Mouse (Mus musculus): ENCODE measurements around the gene Crybg1. TPM values are rescaled to one million over a fixed set of nuclear protein-coding genes. Genes with fewer than 3 reads are reported as not detected.

Crybg1 gene
- polyA plus RNA-seq (2015; fragmentation: Nextera tagmentation; extraction: Ambion mirVana) = 4.7 and 5.7 TPM in 2 replicates

DNA sequence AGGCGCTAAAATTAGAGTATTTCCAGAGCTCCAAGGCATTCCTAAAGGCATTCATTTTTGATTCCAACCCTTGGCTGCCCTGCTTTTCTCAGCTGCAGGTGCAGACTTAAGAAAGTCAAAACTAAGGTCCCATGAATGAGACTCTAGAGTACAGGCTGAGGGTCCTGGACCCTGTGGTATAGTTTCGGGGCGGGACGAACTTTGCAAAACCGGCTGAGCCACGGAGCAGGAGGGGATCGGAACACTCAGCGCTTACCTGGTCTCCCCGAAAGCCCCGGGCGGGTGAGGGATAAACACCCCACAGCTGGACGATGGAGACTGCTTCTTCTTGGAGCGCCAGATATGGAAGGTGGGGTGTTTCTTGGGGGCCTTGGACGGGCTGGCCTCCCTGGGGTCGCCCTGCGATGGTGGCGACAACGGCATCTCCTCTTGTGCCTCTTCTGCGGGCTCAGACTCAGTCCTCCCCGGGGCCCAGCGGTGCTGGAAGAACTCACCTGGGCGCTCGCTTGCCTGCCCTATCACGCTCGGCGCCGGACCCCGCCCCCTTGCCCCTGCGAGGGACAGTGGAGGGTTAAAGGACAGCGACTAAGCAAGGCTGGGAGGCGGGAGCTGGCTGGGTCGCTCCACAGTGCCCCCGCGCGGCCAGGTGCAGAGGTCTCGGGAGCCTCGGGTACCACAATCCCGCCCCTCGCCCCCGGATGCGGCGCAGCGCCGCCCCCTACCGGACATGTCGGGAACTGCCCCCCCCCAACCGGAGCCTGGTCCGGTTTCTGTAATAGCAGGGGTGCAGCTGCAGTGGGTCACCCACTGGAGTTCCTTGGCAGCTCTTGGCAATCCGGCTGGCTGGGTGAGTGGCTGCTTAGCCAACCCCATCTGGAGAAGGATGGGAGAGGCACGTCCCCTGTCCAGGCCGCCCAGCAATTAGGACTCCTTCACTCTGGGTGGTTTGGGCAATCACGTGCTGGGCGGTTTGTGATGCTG, at the start of gene Crybg1:
Crybg1 (minus strand) TSS at position 517 of the 981 bp plus-strand sequence.
- 0 out of 2 replicates have a peak within 1 kb of the TSS, but pooled peaks have one; percentile 10 for H3K9ac ChIP-seq
- peak within 1 kb of the TSS; percentile 86 for H3K4me2 ChIP-seq
- no peak within 1 kb of the TSS for H3K27ac ChIP-seq
- H3K36me3 ChIP-seq = no peaks in the 10 kb centered on the region
- WGBS = 2% methylated on average over 53 of the region's 53 CpGs
- peak; percentile 63 for ATAC-seq (ENCODE audit: insufficient number of reproducible peaks, low FRiP score, low TSS enrichment, low read depth)
- no peaks in the 10 kb centered on the region for H3K9me3 ChIP-seq
- peak within 1 kb of the TSS; percentile 46 for H3K4me3 ChIP-seq
- H3K4me1 ChIP-seq = peaks cover 13% of the 10 kb centered on the region
- peaks cover 7% of the 10 kb centered on the region for H3K27me3 ChIP-seq

GRCm38 (mm10) chr10:44177365-44177764, 28.7 kb upstream of the Crybg1 start:
- H3K27me3 ChIP-seq = no peaks in the 10 kb centered on the region
- no peak overlapping the region for H3K4me3 ChIP-seq
- H3K4me1 ChIP-seq = no peaks in the 10 kb centered on the region
- H3K9ac ChIP-seq = no peak overlapping the region
- no peaks in the 10 kb centered on the region for H3K9me3 ChIP-seq
- no peaks in the 10 kb centered on the region for H3K36me3 ChIP-seq
- 0% methylated on average over 1 of the region's 1 CpGs for WGBS
- no peak for ATAC-seq (ENCODE audit: insufficient number of reproducible peaks, low FRiP score, low TSS enrichment, low read depth)
- no peak overlapping the region for H3K27ac ChIP-seq
- no peak overlapping the region for H3K4me2 ChIP-seq

- Histone ChIP-seq H3K4me3 (no peak overlapping the region), H3K9me3 (no peaks in the 10 kb centered on the region), H3K27me3 (no peaks in the 10 kb centered on the region), H3K4me1 (no peaks in the 10 kb centered on the region), H3K9ac (no peak overlapping the region), H3K27ac (no peak overlapping the region), H3K4me2 (no peak overlapping the region), H3K36me3 (no peaks in the 10 kb centered on the region)
- ATAC-seq (ENCODE audit: insufficient number of reproducible peaks, low FRiP score, low TSS enrichment, low read depth) = no peak
These were observed 27.9 kb upstream of the Crybg1 start for GRCm38 (mm10) chr10:44176548-44176947.

DNA sequence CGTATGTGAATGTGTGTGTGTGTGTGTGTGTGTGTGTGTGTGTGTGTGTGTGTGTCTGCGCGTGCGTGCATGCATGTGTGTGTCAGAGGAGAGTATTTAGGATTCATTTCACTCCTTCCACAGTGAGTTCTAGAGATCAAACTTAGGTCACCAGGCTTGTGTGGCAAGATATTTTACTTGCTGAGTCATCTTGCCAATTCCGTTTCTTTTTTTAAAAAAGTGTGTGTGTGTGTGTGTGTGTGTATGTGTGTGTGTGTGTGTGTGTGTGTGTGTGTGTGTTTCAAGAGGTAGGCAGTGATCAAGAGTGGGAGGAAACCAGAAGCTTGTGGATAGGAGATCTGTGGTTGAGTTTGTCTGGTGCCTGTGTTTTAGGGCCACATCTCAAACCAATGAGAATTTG, 27.5 kb upstream of the Crybg1 start:
- Histone ChIP-seq H3K4me3 (no peak overlapping the region), H3K9ac (no peak overlapping the region), H3K27ac (no peak overlapping the region), H3K27me3 (no peaks in the 10 kb centered on the region), H3K9me3 (no peaks in the 10 kb centered on the region), H3K4me2 (no peak overlapping the region), H3K4me1 (no peaks in the 10 kb centered on the region), H3K36me3 (no peaks in the 10 kb centered on the region)
- no peak for ATAC-seq (ENCODE audit: insufficient number of reproducible peaks, low FRiP score, low TSS enrichment, low read depth)
- WGBS = 78% methylated on average over 5 of the region's 5 CpGs

GRCm38 (mm10) chr10:44170145-44170544, 21.5 kb upstream of the Crybg1 start:
- Histone ChIP-seq H3K9ac (no peak overlapping the region), H3K4me2 (no peak overlapping the region), H3K27ac (no peak overlapping the region), H3K4me1 (no peaks in the 10 kb centered on the region), H3K9me3 (no peaks in the 10 kb centered on the region), H3K27me3 (no peaks in the 10 kb centered on the region), H3K36me3 (no peaks in the 10 kb centered on the region), H3K4me3 (no peak overlapping the region)
- no peak for ATAC-seq (ENCODE audit: insufficient number of reproducible peaks, low FRiP score, low TSS enrichment, low read depth)
- 86% methylated on average over 12 of the region's 12 CpGs for WGBS

DNA sequence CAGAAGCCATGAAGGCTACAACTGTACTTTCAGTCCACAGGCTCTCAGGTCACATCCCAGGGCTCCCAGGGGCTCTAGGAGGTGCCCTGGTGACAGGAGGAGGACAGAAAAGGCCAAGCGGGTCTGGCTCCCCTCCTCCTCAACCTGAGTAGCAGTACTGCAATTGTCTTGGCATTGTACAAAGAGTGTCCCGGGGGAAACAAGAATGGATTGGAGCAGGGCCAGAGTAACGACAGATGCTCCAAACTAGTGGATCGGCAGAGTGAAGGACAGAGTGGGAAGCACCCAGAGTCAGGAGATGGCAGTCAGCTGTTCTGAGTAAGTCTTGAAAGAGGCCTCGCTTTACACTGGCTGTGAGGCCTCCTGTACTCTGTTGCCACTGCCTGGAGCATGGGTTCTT, 18.4 kb upstream of the Crybg1 start:
- H3K4me1 ChIP-seq = no peaks in the 10 kb centered on the region
- H3K27ac ChIP-seq = no peak overlapping the region
- no peak overlapping the region for H3K4me2 ChIP-seq
- H3K4me3 ChIP-seq = no peak overlapping the region
- no peak overlapping the region for H3K9ac ChIP-seq
- H3K9me3 ChIP-seq = no peaks in the 10 kb centered on the region
- H3K36me3 ChIP-seq = no peaks in the 10 kb centered on the region
- 74% methylated on average over 5 of the region's 5 CpGs for WGBS
- H3K27me3 ChIP-seq = no peaks in the 10 kb centered on the region
- ATAC-seq (ENCODE audit: insufficient number of reproducible peaks, low FRiP score, low TSS enrichment, low read depth) = no peak

- ATAC-seq (ENCODE audit: insufficient number of reproducible peaks, low FRiP score, low TSS enrichment, low read depth) = no peak
- 65% methylated on average over 8 of the region's 8 CpGs for WGBS
- Histone ChIP-seq H3K4me3 (no peak overlapping the region), H3K4me1 (no peaks in the 10 kb centered on the region), H3K4me2 (no peak overlapping the region), H3K36me3 (no peaks in the 10 kb centered on the region), H3K9me3 (no peaks in the 10 kb centered on the region), H3K9ac (no peak overlapping the region), H3K27ac (no peak overlapping the region), H3K27me3 (no peaks in the 10 kb centered on the region)
These were observed 15.8 kb upstream of the Crybg1 start for GRCm38 (mm10) chr10:44164258-44164975.

DNA sequence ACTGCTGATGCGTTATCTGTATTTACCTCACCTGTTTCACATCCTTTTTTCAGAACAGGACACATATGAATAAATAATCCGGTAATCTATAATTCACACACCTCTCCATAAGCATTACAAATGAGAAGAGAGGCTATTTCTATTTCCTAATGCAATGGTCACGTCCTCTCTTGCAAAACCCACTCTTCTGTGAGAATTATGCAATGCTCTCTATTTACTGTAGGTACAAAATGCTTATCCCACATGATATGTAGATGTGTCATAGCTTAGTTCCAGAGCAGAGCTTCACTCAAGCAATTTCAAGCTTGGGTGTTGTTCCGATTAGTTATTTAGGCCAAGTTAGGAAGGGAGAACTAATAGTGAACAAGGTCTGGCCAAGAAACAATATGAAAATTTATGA, 14.4 kb upstream of the Crybg1 start:
- Histone ChIP-seq H3K4me2 (no peak overlapping the region), H3K4me1 (no peaks in the 10 kb centered on the region), H3K36me3 (no peaks in the 10 kb centered on the region), H3K27ac (no peak overlapping the region), H3K4me3 (no peak overlapping the region), H3K27me3 (no peaks in the 10 kb centered on the region), H3K9me3 (no peaks in the 10 kb centered on the region), H3K9ac (no peak overlapping the region)
- ATAC-seq (ENCODE audit: insufficient number of reproducible peaks, low FRiP score, low TSS enrichment, low read depth) = no peak
- WGBS = 82% methylated on average over 4 of the region's 4 CpGs

DNA sequence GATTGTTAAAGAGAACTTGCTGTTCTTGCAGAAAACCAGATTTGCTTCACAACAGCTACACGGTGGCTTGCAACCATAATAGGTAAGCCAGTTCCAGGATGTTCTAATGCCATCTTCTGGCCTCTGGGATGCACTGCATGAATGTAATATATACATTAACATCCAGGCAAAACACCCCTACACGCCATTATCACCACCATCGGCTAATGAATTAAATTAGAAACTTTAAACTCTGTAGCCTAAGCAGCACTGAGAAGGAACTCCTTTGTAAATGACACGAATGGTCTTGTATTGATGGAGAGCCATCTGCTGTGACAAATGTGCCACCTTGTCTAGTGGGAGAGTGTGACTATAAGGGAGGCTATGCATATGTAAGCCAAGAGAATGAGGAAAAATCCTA, 11.5 kb upstream of the Crybg1 start:
- H3K27me3 ChIP-seq = no peaks in the 10 kb centered on the region
- no peak for ATAC-seq (ENCODE audit: insufficient number of reproducible peaks, low FRiP score, low TSS enrichment, low read depth)
- no peaks in the 10 kb centered on the region for H3K36me3 ChIP-seq
- H3K27ac ChIP-seq = no peak overlapping the region
- no peaks in the 10 kb centered on the region for H3K4me1 ChIP-seq
- 46% methylated on average over 4 of the region's 4 CpGs for WGBS
- H3K9me3 ChIP-seq = no peaks in the 10 kb centered on the region
- no peak overlapping the region for H3K9ac ChIP-seq
- H3K4me2 ChIP-seq = no peak overlapping the region
- no peak overlapping the region for H3K4me3 ChIP-seq

DNA sequence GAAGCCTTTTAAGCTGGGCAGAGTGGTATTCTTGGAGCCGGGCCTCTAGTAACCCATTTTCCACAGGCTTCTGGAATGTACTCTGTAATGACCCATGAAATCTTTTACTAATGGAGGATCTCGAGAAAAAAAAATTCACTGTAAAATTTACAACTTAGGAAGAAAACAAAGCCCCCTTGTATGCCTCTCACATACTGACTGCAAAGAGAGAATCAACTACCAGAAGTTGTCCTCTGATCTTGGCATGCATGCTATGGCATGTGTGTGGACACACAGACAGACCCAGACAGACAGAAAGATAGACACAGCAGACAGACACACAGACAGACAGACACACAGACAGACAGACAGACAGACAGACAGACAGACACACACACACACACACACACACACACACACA, 8.8 kb upstream of the Crybg1 start:
- ATAC-seq (ENCODE audit: insufficient number of reproducible peaks, low FRiP score, low TSS enrichment, low read depth) = no peak
- Histone ChIP-seq H3K27me3 (no peaks in the 10 kb centered on the region), H3K27ac (no peak overlapping the region)

DNA sequence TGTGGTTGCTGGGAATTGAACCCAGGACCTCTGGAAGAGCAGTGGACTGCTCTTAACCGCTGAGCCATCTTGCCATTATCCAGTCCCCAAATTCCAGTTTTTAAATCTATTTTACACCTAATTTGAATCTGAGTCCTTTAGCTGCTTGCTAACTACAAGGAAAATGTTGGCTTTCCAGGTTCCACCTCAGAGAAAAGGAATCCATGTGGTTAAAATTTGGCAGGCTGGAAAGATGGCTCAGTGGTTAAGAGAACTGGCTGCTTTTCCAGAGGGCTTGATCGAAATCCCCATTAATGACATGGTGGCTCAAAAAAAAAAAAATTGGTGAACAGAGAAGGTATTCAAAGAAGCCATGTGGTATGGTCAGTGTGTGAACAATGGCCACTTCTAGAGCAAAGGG, 1.8 kb upstream of the Crybg1 start:
- H3K4me3 ChIP-seq = no peak overlapping the region
- H3K27ac ChIP-seq = no peak overlapping the region
- H3K9me3 ChIP-seq = no peaks in the 10 kb centered on the region
- no peaks in the 10 kb centered on the region for H3K36me3 ChIP-seq
- no peak overlapping the region for H3K9ac ChIP-seq
- H3K27me3 ChIP-seq = peaks cover 7% of the 10 kb centered on the region
- no peak overlapping the region for H3K4me2 ChIP-seq
- 85% methylated on average over 2 of the region's 2 CpGs for WGBS
- no peak for ATAC-seq (ENCODE audit: insufficient number of reproducible peaks, low FRiP score, low TSS enrichment, low read depth)
- peaks cover 13% of the 10 kb centered on the region for H3K4me1 ChIP-seq

More for the DNA sequence above, 8.8 kb upstream of the Crybg1 start:
- 18% methylated on average over 2 of the region's 2 CpGs for WGBS
- H3K9me3 ChIP-seq = no peaks in the 10 kb centered on the region
- H3K4me2 ChIP-seq = no peak overlapping the region
- no peak overlapping the region for H3K4me3 ChIP-seq
- H3K9ac ChIP-seq = no peak overlapping the region
- H3K4me1 ChIP-seq = no peaks in the 10 kb centered on the region
- H3K36me3 ChIP-seq = no peaks in the 10 kb centered on the region

DNA sequence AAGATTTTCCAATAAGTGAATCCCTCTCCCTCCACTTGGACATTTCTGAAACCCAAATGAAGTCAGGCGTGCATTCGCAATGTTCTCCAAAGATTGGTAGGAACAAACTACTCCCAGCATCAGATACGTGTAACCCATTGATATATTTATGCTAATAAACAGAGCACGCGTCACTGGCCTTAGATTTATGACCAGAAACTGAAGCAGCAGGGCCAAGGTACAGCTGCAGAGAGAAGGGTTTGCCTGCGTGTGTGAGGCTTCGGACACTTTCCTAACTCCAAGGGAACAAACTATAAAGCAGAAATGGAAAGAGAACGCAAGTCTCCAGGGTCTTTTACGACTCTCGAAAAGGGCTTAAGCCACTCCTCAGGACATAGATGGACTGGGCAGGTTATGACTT, 5.3 kb downstream of the Crybg1 start:
- Histone ChIP-seq H3K4me2 (no peak overlapping the region), H3K36me3 (no peaks in the 10 kb centered on the region), H3K9me3 (no peaks in the 10 kb centered on the region), H3K4me3 (no peak overlapping the region), H3K27me3 (peaks cover under 1% of the 10 kb centered on the region; the same call in 1 of the 2 replicates), H3K9ac (no peak overlapping the region), H3K4me1 (peaks cover 5% of the 10 kb centered on the region), H3K27ac (no peak overlapping the region)
- 69% methylated on average over 10 of the region's 10 CpGs for WGBS
- ATAC-seq (ENCODE audit: insufficient number of reproducible peaks, low FRiP score, low TSS enrichment, low read depth) = no peak
